Mouse (Mus musculus): ENCODE data around the gene Gm21970.

The Gm21970 gene

GRCm38 (mm10) chr16:91444847-91445246 is 53.3 kb downstream of the Gm21970 start:
- DNase-seq = no peak

DNA sequence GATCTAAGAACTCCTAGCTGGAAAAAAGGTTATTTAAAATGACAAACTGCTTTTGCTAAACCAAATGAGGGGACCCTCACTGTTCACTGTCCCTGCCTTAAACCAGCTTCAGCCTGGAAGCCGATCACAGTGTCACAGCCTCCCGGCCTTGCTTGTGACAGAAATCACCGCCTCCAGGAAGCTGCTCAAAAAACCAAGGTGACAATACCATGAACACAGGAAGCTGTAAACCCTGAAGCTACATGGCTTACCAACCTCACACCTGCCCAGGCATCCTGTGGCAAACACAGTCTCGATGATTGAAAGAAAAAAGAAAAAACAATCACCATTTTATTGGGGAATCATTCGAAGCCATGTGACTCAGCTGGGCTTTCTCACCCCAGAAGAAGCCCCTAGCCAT is 54.0 kb downstream of the Gm21970 start:
- DNase-seq = no peak

DNA sequence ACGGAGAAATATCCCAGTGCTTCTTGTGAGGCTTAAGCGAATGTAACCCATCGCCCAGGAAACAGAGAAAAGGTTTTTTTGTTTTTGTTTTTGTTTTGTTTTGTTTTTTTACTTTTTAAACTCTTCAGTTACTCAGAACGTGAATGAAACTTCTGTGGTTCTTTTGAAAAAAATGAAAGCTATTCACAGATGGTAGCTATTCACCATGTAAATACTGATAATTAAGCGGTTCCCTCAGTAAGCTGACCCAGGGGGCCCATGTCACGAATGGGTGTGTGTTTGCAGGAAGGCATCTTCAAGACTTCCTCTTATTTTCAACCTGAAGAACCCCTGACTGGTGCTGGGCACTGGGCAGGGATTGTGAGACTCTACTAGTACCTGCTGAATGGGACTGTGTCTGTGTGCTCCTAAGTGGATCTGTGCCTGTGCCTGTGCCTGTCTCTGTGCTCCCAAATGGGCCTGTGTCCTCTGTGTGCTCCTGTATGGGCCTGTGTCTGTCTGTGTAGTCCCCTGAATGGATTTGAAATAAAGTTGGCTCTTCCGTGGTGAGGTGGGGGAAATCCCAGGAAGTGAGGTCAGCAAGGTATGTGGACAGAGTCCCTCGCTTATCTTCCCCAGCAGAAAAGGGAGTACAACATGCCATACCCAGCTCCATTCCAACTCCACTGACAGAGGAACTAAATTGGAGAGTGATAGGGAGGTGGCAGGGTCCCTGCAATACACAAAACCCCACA is 55.4 kb downstream of the Gm21970 start:
- no peak for DNase-seq

- no peak for DNase-seq
Observed at GRCm38 (mm10) chr16:91447512-91447900, 56.0 kb downstream of the Gm21970 start.

DNA sequence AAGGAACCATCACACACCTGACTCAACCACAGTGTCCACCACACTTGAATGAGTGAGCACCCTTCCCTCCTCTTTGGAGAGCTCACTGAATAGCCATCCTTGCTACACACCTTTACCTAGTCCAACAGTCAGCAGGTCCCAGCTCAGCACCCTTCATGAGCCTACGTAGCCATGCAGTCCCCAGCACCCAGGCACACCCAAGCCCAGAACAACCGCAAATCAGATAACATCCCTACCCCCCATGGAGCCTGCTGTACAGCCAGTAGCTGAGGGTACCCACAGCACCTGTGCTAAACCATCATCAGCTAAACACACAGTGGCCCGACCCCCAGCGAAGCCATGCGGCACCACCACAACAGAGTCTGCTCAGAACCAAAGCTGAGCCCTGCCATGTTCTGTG is 56.6 kb downstream of the Gm21970 start:
- no peak for DNase-seq

GRCm38 (mm10) chr16:91448895-91449294 is 57.4 kb downstream of the Gm21970 start:
- DNase-seq = no peak

DNA sequence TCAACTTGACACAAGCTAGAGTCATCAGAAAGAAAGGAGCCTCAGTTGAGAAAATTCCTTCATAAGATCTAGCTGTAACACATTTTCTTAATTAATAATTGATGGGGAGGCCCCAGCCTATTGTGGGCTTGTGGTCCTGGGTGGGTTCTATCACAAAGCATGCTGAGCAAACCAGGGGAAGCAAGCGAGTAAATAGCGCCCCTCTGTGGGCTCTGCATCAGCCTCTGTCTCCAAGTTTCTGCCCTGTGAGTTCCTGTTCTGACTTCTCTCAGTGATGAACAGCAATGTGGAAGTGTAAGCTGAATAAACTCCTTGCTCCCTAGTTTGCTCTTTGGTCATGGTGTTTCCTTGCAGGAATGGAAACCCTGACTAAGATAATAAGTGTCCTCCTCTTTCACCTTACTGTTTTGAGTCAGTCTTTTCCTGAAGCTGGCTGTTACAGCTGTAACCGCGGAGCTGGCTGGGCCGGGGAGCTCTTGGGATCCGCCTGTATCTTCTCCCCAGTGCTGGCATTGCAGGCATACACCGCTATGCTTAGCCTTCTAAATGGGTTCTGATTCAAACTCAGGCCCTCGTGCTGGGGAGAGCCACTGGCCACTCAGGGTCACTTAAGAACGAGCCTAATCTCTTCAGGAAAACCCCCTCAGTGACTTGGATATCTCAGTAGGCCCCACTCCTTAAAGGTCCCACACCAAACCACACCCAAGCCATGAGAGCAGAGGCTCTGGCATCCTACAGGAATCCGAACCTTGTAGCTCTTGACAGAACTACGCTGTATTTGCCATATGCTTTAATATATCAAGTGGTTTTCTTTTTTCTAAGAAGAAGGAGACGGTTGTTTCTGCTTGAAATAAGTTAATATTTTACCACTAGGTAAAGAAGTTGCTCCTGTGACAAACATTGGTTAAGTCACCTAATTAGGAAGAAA is 58.9 kb downstream of the Gm21970 start:
- no peak for DNase-seq

DNA sequence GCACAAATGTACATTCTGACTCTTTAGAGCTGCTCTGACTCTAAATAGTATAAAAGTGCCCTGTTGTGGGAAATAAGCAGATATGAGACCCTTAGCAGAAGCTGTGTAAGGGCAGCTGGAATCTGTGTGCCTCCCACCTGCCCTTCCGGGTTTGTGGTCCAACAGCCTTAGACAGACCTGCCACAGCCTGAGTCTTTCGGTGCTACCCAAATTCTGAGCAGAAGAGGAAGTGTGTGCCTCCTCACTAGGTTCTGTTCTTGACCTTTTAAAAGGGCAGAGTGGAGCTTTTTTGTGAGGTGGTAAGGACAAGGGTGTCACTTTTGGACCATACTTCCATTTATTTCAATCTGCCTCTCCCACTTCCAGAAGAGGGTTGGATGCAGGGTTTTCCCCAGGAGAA is 60.4 kb downstream of the Gm21970 start:
- DNase-seq = no peak

GRCm38 (mm10) chr16:91452363-91452896 is 60.9 kb downstream of the Gm21970 start:
- DNase-seq = no peak

- no peak for DNase-seq
Observed at GRCm38 (mm10) chr16:91455868-91456267, 64.3 kb downstream of the Gm21970 start.

- no peak for DNase-seq
Observed at GRCm38 (mm10) chr16:91458301-91458746, 66.8 kb downstream of the Gm21970 start.

GRCm38 (mm10) chr16:91458976-91459375 is 67.5 kb downstream of the Gm21970 start:
- no peak for DNase-seq

- no peak for DNase-seq
Observed at GRCm38 (mm10) chr16:91459396-91459795, 67.9 kb downstream of the Gm21970 start.

DNA sequence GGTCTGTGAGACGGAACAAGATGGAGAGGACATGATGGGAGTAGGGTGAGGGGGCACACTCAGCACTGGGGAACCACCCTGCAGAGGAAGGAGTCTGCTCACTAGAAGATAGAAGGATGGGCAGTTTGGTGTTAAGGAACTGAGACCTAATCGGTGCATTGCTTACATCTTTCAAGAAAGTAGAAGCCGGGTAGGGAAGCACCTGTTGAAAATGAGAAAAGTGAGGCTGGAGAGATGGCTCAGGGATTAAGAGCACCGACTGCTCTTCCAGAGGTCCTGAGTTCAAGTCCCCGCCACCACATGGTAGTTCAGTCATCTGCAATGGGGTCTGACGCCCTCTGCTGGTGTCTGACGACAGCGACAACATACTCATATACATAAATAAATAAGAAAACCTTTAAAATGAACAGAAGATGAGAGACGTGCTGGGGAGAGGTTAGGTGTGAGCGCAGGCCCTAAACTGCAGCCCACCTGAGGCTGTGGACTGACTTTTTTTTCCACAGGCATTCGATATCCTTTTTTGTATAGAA is 68.4 kb downstream of the Gm21970 start:
- no peak for DNase-seq

DNA sequence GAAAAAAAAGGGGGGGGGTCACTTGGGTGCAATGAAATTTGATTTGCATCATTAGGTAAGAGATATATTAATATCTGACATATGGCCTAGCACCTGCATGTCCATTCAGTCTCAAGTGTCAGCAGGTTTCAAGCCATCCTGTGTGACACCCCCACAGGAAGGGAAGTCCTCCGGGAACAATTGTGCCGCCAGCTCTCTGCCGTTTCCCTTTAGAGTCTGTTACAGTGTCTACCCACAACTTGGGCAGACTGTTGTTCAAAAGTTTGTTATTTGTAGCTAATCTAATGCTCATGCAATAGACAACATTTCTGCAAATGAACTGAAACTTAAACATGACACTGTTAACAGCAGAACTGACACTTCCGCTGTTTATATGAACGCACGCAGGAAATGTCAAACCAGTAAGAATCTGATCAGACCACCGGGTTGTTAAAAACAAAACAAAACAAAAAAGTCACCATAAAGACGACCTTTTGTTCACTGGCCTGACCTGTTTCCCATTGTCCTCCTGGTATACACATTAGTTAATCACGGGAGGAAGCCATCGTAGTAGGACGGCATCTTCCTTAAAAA is 69.6 kb downstream of the Gm21970 start:
- DNase-seq = no peak

DNA sequence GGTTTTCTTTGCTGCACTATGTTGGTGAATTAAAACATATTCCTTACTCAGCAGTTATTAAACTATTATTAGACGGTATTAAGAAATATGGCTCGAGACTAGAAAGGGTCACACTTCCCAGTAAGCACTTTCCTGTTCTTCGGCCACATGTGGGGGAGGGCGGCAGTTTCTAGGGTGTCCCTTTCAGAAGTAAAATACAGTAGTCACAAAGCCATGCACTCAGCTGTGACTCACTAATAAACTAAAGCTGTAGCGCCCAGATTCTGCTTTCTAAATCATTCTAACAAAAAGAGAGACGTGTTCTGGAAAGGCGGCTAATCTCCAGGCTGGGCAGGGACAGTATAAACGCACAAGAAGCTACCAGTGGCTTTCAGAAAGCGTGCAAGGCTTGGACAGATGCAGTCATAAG is 70.3 kb downstream of the Gm21970 start:
- DNase-seq = no peak

GRCm38 (mm10) chr16:91462644-91463043 is 71.1 kb downstream of the Gm21970 start:
- no peak for DNase-seq

GRCm38 (mm10) chr16:91463400-91463799 is 71.9 kb downstream of the Gm21970 start:
- no peak for DNase-seq

- DNase-seq = no peak
Observed at GRCm38 (mm10) chr16:91463836-91464400, 72.4 kb downstream of the Gm21970 start.

GRCm38 (mm10) chr16:91464594-91465504 is 73.3 kb downstream of the Gm21970 start:
- DNase-seq = peak; percentile 84

- DNase-seq = no peak
Observed at GRCm38 (mm10) chr16:91465505-91466240, 74.2 kb downstream of the Gm21970 start.
